ENCODE assay signal across 9 mouse cellular contexts in the genomic region with DNA sequence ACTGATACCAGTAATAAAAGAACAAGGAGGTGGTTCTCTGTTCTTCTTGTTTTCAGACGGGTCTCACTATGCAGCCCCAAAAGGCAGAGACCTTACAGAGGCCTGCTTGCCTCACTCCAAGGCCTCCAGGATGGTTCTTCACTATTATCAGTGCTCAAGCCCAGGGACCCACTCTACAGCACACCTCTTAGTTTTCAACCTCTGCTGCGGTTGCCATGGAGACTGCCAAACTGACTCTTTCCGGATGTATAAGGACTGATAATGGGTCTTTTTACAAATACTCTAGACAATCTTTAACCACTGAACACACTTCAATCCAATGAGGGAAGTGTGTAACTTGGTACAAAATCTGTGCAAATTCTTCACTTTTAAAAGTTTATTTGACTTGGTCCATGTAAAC. TPM values are rescaled to one million over a fixed set of nuclear protein-coding genes. Genes with fewer than 3 reads are reported as not detected.
DNase-seq lines count a peak whose midpoint lies in the region; ATAC-seq lines count a peak whose summit lies in the region.
"Had no signal": no experiment of that assay in that cellular context is flagged by ENCODE, and none has a peak within 500 bp of the region (broad histone marks: within the 10 kb centered on the region; RNA-seq: fewer than 3 reads in every experiment).

No protein-coding gene starts in this region.

- no peak overlapping the region for H3K27ac ChIP-seq in kidney, embryonic 15.5 days
- H3K27ac ChIP-seq in hindbrain, embryonic 16.5 days (ENCODE audit: low read depth, low read length): no peak overlapping the region
- H3K27ac ChIP-seq in midbrain, embryonic 15.5 days: no peak overlapping the region

- 33% methylated on average over 3 of the region's 3 CpGs for WGBS in kidney, embryonic 15.5 days
- WGBS in hindbrain, embryonic 16.5 days: 45% methylated on average over 3 of the region's 3 CpGs
- 39% methylated on average over 3 of the region's 3 CpGs for WGBS in midbrain, embryonic 15.5 days

- no peaks in the 10 kb centered on the region for H3K27me3 ChIP-seq in kidney, embryonic 15.5 days
- no peaks in the 10 kb centered on the region for H3K27me3 ChIP-seq in hindbrain, embryonic 16.5 days (replicated peaks; ENCODE audit: control insufficient read depth, insufficient read depth, low read length)
- H3K27me3 ChIP-seq in midbrain, embryonic 15.5 days (replicated peaks): no peaks in the 10 kb centered on the region

- 0 out of 2 replicates have a peak, but pooled peaks cover 5% of the 10 kb centered on the region for H3K36me3 ChIP-seq in kidney, embryonic 15.5 days
- H3K36me3 ChIP-seq in hindbrain, embryonic 16.5 days (ENCODE audit: control insufficient read depth, insufficient read depth, low read length): no peaks in the 10 kb centered on the region
- no peaks in the 10 kb centered on the region for H3K36me3 ChIP-seq in midbrain, embryonic 15.5 days (replicated peaks)

- no peak overlapping the region for H3K9ac ChIP-seq in kidney, embryonic 15.5 days
- H3K9ac ChIP-seq in hindbrain, embryonic 16.5 days (ENCODE audit: low read depth, low read length): no peak overlapping the region; the same call in 1 of the 2 replicates
- no peak overlapping the region for H3K9ac ChIP-seq in midbrain, embryonic 15.5 days

- peak overlapping the region; percentile 83 for H3K4me2 ChIP-seq in kidney, embryonic 15.5 days
- peak overlapping the region; percentile 89 for H3K4me2 ChIP-seq in hindbrain, embryonic 16.5 days (ENCODE audit: low read length)
- H3K4me2 ChIP-seq in midbrain, embryonic 15.5 days: peak overlapping the region; percentile 85

- peaks cover 18% of the 10 kb centered on the region for H3K4me1 ChIP-seq in kidney, embryonic 15.5 days
- peaks cover 14% of the 10 kb centered on the region for H3K4me1 ChIP-seq in hindbrain, embryonic 16.5 days (ENCODE audit: control insufficient read depth, insufficient read depth, low read depth, low read length)
- H3K4me1 ChIP-seq in midbrain, embryonic 15.5 days: peaks cover 23% of the 10 kb centered on the region

- DNase-seq in kidney, postnatal 14 days: no peak
- peak; percentile 14 for DNase-seq in c-Kit-positive CD71-negative TER-119-negative erythroid progenitor cells, embryonic 14.5 days (ENCODE audit: low read depth)
- DNase-seq in cerebellum, adult 11-12 months: no peak
- no peak for DNase-seq in right cerebral cortex, postnatal 4 days
- no peak for DNase-seq in frontal cortex, postnatal 36 days (ENCODE audit: low spot score in 2 of 2)
- DNase-seq: thymus, postnatal 36 days had no signal

- peak overlapping the region; percentile 97 for H3K4me3 ChIP-seq in kidney, embryonic 15.5 days (replicated peaks)
- H3K4me3 ChIP-seq in hindbrain, embryonic 16.5 days (ENCODE audit: low read length): peak overlapping the region; percentile 9; the same call in 1 of the 2 replicates
- peak overlapping the region; percentile 96; the same call in 1 of the 2 replicates for H3K4me3 ChIP-seq in midbrain, embryonic 15.5 days

- no peak for ATAC-seq in kidney, embryonic 15.5 days (replicated peaks; ENCODE audit: low FRiP score)
- no peak for ATAC-seq in hindbrain, embryonic 16.5 days
- ATAC-seq in midbrain, embryonic 15.5 days (replicated peaks): no peak

- no peaks in the 10 kb centered on the region for H3K9me3 ChIP-seq in kidney, embryonic 15.5 days (replicated peaks)
- no peaks in the 10 kb centered on the region for H3K9me3 ChIP-seq in hindbrain, embryonic 16.5 days (ENCODE audit: control insufficient read depth, low read length)
- H3K9me3 ChIP-seq in midbrain, embryonic 15.5 days: no peaks in the 10 kb centered on the region

RNA-seq across cellular contexts. Expression of gene Pgrmc2, which starts 2.1 kb away (rescaled TPM):
- polyA plus RNA-seq in kidney, embryonic 15.5 days (2015; fragmentation: Nextera tagmentation; extraction: Ambion mirVana): 40.9 and 41.0 TPM in 2 replicates
- 28.6 and 29.4 TPM in 2 replicates for polyA plus RNA-seq in hindbrain, embryonic 16.5 days (2015; fragmentation: Nextera tagmentation; extraction: Ambion mirVana)
- 26.7 and 30.3 TPM in 2 replicates for polyA plus RNA-seq in midbrain, embryonic 15.5 days (2015; fragmentation: Nextera tagmentation; extraction: Ambion mirVana)

Comparison
In these comparisons a context has a peak if more than half of its experiments do, and no peak if none do; other contexts are left out.
1. H3K4me3 ChIP-seq: peak in every context shown above with its lines; median percentile 97 in kidney, embryonic 15.5 days; 96 in midbrain, embryonic 15.5 days; 9 in hindbrain, embryonic 16.5 days.